Mouse (Mus musculus) G1E (cell line): ENCODE results near the gene Wnt3a. TPM values are rescaled to one million over a fixed set of nuclear protein-coding genes. Genes with fewer than 3 reads are reported as not detected.

Experiments used
- ATAC-seq: 2 replicates; pipeline ENCODE4 v1.8.0; 2016; ENCODE audit warnings: mild to moderate bottlenecking; ENCODE audit not compliant: insufficient number of reproducible peaks, poor library complexity, low FRiP score, severe bottlenecking; ENCODE audit errors: extremely low read depth
- DNase-seq: peaks from one replicate; pipeline ENCODE4 v3.0.0; 2012; ENCODE audit warnings: low spot score
- H3K27me3 ChIP-seq: 2 replicates; pipeline ENCODE4 v1.6.1; 2012; ENCODE audit warnings: mild to moderate bottlenecking, low read length, inconsistent platforms; ENCODE audit not compliant: insufficient read depth
- H3K36me3 ChIP-seq: replicated peaks from 2 replicates; pipeline ENCODE3; 2012; ENCODE audit warnings: mild to moderate bottlenecking, inconsistent platforms
- H3K4me1 ChIP-seq: 2 replicates; pipeline ENCODE4 v1.6.1; 2012; ENCODE audit warnings: low read depth, low read length, inconsistent platforms, mixed read lengths; ENCODE audit not compliant: insufficient read depth
- H3K4me3 ChIP-seq: 2 replicates; pipeline ENCODE4 v1.5.1; 2012; ENCODE audit warnings: low read depth, mild to moderate bottlenecking, inconsistent platforms, low read length, moderate library complexity, mixed read lengths
- H3K9me3 ChIP-seq: replicated peaks from 2 replicates; pipeline ENCODE4 v1.6.1; 2012; ENCODE audit warnings: inconsistent platforms
- CTCF ChIP-seq: IDR thresholded peaks from 2 replicates; pipeline ENCODE4 v1.5.1; 2012; ENCODE audit warnings: low read depth, low read length, inconsistent platforms, mixed read lengths
- GATA1 ChIP-seq: IDR thresholded peaks from 2 replicates; pipeline ENCODE4 v1.6.1; 2012; ENCODE audit warnings: borderline replicate concordance, low read length, inconsistent platforms, mixed read lengths
- GATA2 ChIP-seq: IDR thresholded peaks from 2 replicates; pipeline ENCODE4 v1.6.1; 2012; ENCODE audit warnings: low read depth, low read length, inconsistent platforms, borderline replicate concordance
- POLR2AphosphoS5 ChIP-seq: IDR thresholded peaks from 2 replicates; pipeline ENCODE4 v1.6.1; 2012; ENCODE audit warnings: low read depth, low read length, inconsistent platforms; ENCODE audit not compliant: insufficient replicate concordance
- TAL1 ChIP-seq: conservative IDR thresholded peaks from 2 replicates; pipeline ENCODE4 v1.6.1; 2012; ENCODE audit warnings: low read depth, low read length, inconsistent platforms, mixed read lengths
- polyA plus RNA-seq: library from polyadenylated mRNA; stranded (reverse); fragments of >175 nt; gene quantifications from 2 replicates; pipeline ENCODE4 v1.2.3, GENCODE M21; 2012
- total RNA-seq, 2 experiments: library from RNA; stranded (forward) in 1 of 2; stranded (reverse) in 1 of 2; fragments of 200-1000 nt in 1 of 2; fragments of >200 nt in 1 of 2; fragmentation: Nextera tagmentation in 1 of 2; gene quantifications; 2 replicates each; pipeline ENCODE4 v1.2.3; 2014 to 2017

Gene Wnt3a
- total and polyA plus RNA-seq, 3 experiments: not detected

DNA sequence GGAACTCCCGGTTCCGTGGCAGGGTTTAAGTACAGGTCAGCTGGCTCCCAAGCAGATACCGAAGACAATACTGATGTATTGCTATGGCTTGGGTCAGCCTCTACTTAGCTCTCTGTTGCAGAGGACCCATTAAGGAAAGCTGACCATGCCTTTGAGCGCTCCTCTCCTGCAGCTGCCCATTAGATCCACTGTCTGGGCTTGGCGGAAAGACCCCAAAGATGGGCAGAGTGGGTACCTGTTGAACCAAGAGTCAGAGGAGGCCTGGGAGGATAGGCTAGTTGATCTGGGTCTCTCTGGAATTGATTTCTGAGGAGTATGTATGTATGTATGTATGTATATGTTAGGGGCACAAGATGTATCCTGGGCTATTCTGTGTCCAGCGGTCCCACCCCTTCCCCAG lies 18.1 kb upstream of the Wnt3a start:
- ATAC-seq (no peak), DNase-seq (no peak)
- Histone ChIP-seq H3K36me3 (no peaks in the 10 kb centered on the region), H3K4me3 (no peak overlapping the region), H3K9me3 (peaks cover 10% of the 10 kb centered on the region), H3K27me3 (peaks cover 83% of the 10 kb centered on the region), H3K4me1 (no peaks in the 10 kb centered on the region)
- TF ChIP-seq POLR2AphosphoS5 (no peak), TAL1 (no peak), GATA2 (no peak), GATA1 (no peak), CTCF (no peak)

DNA sequence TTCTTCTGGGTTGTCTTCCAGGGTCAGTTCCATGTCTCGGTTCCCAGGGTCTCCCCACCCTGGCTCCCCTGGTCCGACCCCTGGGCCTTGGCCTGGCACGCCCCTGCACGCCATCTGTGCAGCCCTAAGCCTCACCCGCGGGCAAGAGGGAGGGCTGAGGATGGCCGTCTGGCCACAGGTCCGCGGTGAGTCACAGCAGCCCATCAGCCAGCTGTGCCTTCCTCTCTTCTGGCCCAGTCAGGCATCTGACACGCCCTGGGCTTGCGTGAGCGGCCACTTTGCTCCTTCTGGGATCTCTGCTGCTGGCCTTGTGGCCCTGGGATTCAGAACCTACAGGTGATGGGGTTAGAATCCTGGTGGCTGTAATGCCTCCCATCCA lies 17.6 kb upstream of the Wnt3a start:
- Histone ChIP-seq H3K9me3 (peaks cover 10% of the 10 kb centered on the region), H3K4me1 (no peaks in the 10 kb centered on the region), H3K36me3 (no peaks in the 10 kb centered on the region), H3K4me3 (no peak overlapping the region), H3K27me3 (peaks cover 81% of the 10 kb centered on the region)
- no peak for ATAC-seq
- DNase-seq: no peak
- TF ChIP-seq CTCF (no peak), TAL1 (no peak), GATA1 (no peak), POLR2AphosphoS5 (no peak), GATA2 (no peak)

- TF ChIP-seq GATA2 (no peak), TAL1 (no peak), CTCF (no peak), POLR2AphosphoS5 (no peak), GATA1 (no peak)
- H3K4me1 ChIP-seq: no peaks in the 10 kb centered on the region
- no peak for ATAC-seq
- no peak for DNase-seq
- peaks cover 10% of the 10 kb centered on the region for H3K9me3 ChIP-seq
- H3K4me3 ChIP-seq: no peak overlapping the region
- H3K27me3 ChIP-seq: peaks cover 78% of the 10 kb centered on the region
- no peaks in the 10 kb centered on the region for H3K36me3 ChIP-seq
Observed at GRCm38 (mm10) chr11:59307422-59308163, 17.0 kb upstream of the Wnt3a start.

GRCm38 (mm10) chr11:59306461-59307421 lies 16.2 kb upstream of the Wnt3a start, which contains the start of gene Wnt9a:
Gene Wnt9a, plus strand, starts transcription at chr11:59306928.
- peaks cover 70% of the 10 kb centered on the region for H3K27me3 ChIP-seq
- no peak for ATAC-seq
- TF ChIP-seq TAL1: no peak
- no peak for TF ChIP-seq GATA2
- no peak for TF ChIP-seq GATA1
- TF ChIP-seq POLR2AphosphoS5: no peak
- peak within 1 kb of the TSS; percentile 16; the same call in 1 of the 2 replicates for H3K4me3 ChIP-seq
- peak; percentile 30 for DNase-seq
- H3K9me3 ChIP-seq: peaks cover 10% of the 10 kb centered on the region
- H3K36me3 ChIP-seq: no peaks in the 10 kb centered on the region
- no peaks in the 10 kb centered on the region for H3K4me1 ChIP-seq

GRCm38 (mm10) chr11:59305821-59306215 lies 15.3 kb upstream of the Wnt3a start:
- TF ChIP-seq TAL1 (no peak), CTCF (no peak), GATA1 (no peak), POLR2AphosphoS5 (no peak), GATA2 (no peak)
- H3K9me3 ChIP-seq: peaks cover 10% of the 10 kb centered on the region
- H3K4me1 ChIP-seq: no peaks in the 10 kb centered on the region
- ATAC-seq (no peak), DNase-seq (no peak)
- H3K27me3 ChIP-seq: peaks cover 63% of the 10 kb centered on the region
- H3K4me3 ChIP-seq: no peak overlapping the region
- H3K36me3 ChIP-seq: no peaks in the 10 kb centered on the region

- Histone ChIP-seq H3K4me3 (no peak overlapping the region), H3K36me3 (no peaks in the 10 kb centered on the region), H3K9me3 (peaks cover 10% of the 10 kb centered on the region), H3K27me3 (peaks cover 66% of the 10 kb centered on the region), H3K4me1 (no peaks in the 10 kb centered on the region)
- ATAC-seq: no peak
- TF ChIP-seq CTCF (no peak), POLR2AphosphoS5 (no peak), GATA1 (no peak), TAL1 (no peak), GATA2 (no peak)
- no peak for DNase-seq
Observed at GRCm38 (mm10) chr11:59305008-59305820, 14.7 kb upstream of the Wnt3a start.
